Mouse (Mus musculus): ENCODE results near the gene Rtel1. TPM values are rescaled to one million over a fixed set of nuclear protein-coding genes. Genes with fewer than 3 reads are reported as not detected.

Rtel1 gene
- 10 to 100 TPM; 24.8 to 27.7 TPM for total RNA-seq (2021)

GRCm38 (mm10) chr2:181319248-181320102 lies at the start of gene Rtel1:
Gene Rtel1, plus strand, starts transcription at chr2:181319739.
- intact Hi-C loops (cut with DNase I) = no loop called here
- DNase-seq = peak; percentile 87 to 91

DNA sequence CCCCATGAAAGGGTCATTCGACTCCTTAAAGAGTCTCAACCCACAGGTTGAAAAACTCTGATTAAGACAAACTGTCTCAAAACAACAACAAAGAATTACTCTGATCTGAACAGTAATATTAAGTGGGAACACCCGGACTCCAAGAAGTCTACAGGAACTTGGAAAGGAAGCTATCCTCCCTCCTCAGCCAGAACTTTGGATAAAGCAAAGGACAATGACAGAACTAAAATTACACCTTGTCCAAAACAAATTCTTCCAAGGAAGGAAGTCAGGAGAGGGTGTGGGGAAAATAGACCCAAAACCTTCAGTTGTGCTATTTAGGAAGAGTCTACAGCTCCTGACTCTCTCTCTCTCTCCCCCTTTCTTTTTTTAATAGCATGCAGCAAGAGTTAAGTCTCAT lies 47.4 kb upstream of the Rtel1 start:
- intact Hi-C loops (cut with DNase I) = no loop called here
- no peak for DNase-seq

DNA sequence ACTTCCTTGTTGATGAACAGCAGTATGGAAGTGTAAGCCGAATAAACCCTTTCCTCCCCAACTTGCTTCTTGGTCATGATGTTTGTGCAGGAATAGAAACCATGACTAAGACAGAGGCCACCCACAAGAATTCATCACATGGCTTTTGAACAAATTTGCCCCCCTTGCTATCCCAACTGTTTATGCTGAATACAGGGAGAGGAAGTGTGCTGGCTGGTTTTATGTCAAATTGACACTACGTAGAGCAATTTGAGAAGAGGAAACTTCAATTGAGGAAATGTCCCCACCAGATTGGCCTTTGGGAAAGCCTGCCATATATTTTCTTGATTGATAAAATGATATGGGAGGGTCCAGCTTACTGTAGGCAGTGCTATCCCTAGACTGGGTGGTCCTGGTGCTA lies 45.7 kb upstream of the Rtel1 start:
- DNase-seq = no peak
- intact Hi-C loops (cut with DNase I) = no loop called here

DNA sequence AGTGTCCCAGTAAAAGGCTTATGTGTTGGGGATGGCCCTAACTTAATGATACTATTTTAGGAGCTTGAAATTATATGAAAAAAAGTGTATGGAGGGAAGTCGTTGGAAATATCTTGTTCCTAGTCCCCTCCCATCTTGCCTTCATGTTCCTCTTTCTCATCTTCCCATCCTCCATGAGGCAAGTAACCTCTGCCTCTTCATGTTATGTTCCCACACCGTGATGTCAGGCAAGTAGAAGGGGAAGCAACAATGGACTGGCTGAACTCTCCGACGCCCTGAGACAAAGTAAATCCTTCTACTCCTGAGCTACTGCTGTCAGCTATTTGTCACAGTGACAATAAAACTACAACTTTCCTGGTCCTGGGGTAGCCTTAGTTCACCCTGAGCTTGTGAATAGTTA lies 44.9 kb upstream of the Rtel1 start:
- intact Hi-C loops (cut with DNase I) = no loop called here

GRCm38 (mm10) chr2:181276766-181277165 lies 42.8 kb upstream of the Rtel1 start:
- intact Hi-C loops (cut with DNase I) = no loop called here
- DNase-seq = no peak

More for the DNA sequence above, 44.9 kb upstream of the Rtel1 start:
- DNase-seq = no peak

DNA sequence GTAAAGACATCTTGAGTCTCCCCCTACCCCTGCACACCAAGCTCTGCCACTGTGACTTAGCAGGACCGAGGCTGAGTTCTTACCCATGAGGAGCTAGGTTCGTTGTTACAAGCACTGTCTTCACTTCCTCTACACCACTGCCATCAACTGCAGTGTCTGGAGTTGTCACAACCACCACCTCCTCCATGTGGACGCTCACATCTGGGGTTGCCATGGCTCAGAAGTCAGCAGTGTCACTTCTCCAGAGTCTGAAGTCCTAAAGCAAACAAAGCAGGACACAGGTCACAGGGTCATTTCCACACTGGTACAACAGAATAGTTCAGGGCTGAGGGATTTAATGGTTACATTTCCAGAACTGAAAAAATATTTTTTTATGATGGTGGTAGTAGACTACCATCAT lies 41.7 kb upstream of the Rtel1 start:
- no peak for DNase-seq
- intact Hi-C loops (cut with DNase I) = no loop called here

GRCm38 (mm10) chr2:181279968-181280367 lies 39.6 kb upstream of the Rtel1 start:
- no peak for DNase-seq
- intact Hi-C loops (cut with DNase I) = no loop called here

DNA sequence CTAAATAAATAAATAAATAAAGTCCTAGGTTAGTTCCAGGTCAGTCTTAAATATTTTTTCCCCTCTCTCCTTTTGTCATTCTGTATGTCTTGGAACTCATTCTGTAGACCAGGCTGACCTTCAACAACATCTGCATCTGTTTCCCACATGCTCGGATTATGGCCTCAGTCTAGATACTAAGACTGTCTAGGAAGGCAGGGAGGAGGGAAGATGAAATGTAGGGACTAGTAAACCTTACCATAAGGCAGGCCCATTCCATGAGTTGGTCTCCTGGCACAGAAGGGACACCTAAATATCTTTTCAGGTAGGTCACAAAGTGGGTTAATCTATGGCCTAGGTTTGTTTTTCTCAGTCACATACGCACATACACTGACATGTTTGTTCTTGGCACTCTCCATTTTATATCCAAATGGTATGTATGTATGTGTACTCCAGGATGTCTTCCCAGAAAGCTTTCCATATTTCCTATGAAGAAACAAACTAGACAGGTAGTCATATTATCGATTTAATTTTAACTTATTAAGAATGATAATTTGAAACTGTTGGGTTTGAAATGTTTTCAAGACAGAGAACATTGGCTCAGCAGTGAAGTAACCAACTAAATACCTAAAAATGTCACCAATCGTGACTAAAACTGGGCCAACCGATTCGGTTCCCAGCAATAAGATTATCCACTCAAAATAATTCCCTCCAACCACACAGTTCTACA lies 32.8 kb upstream of the Rtel1 start:
- DNase-seq = no peak
- intact Hi-C loops (cut with DNase I) = loop anchor here (1.0 kb wide), 1 partner anchor 99 kb away; the partner anchor contains the start of gene Ppdpf

- DNase-seq = peak; percentile 86 to 88
- intact Hi-C loops (cut with DNase I) = loop anchor here (1.0 kb wide), 1 partner anchor 100 kb away; the partner anchor contains the start of gene Ppdpf
Measured at GRCm38 (mm10) chr2:181287338-181287957, 32.1 kb upstream of the Rtel1 start.

- DNase-seq = peak; percentile 95
- intact Hi-C loops (cut with DNase I) = loop anchor here (1.0 kb wide), 1 partner anchor 101 kb away; the partner anchor contains the start of gene Ppdpf
Measured at GRCm38 (mm10) chr2:181287958-181288350, 31.6 kb upstream of the Rtel1 start, which contains the start of gene Gmeb2. Gene Gmeb2, minus strand, starts transcription at chr2:181288035.

DNA sequence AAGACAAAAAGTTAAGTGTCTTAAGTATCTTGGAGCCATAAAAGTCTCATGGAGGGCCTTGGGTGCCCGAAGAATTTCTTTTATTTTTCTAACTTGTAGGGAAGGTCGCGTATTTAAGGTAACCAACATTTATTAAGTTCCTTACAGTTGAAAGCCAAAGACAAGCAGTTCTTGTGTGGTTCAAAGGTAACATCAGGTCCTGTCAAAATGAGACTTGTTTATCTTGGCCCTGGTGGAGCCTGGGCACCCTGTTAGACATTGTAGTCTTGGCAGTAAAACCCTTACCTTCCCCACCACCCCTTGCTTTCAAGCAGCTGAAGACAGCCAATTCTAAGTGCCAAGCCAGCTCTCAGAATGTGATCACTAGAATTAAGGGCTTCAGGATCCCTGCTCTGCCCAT lies 30.8 kb upstream of the Rtel1 start:
- no peak for DNase-seq
- intact Hi-C loops (cut with DNase I) = no loop called here

GRCm38 (mm10) chr2:181290937-181291336 lies 28.6 kb upstream of the Rtel1 start:
- intact Hi-C loops (cut with DNase I) = no loop called here
- no peak for DNase-seq

- peak; percentile 33 to 45 for DNase-seq
- intact Hi-C loops (cut with DNase I) = no loop called here
Measured at GRCm38 (mm10) chr2:181302041-181302440, 17.5 kb upstream of the Rtel1 start.

GRCm38 (mm10) chr2:181304944-181305343 lies 14.6 kb upstream of the Rtel1 start:
- DNase-seq = no peak
- intact Hi-C loops (cut with DNase I) = no loop called here

DNA sequence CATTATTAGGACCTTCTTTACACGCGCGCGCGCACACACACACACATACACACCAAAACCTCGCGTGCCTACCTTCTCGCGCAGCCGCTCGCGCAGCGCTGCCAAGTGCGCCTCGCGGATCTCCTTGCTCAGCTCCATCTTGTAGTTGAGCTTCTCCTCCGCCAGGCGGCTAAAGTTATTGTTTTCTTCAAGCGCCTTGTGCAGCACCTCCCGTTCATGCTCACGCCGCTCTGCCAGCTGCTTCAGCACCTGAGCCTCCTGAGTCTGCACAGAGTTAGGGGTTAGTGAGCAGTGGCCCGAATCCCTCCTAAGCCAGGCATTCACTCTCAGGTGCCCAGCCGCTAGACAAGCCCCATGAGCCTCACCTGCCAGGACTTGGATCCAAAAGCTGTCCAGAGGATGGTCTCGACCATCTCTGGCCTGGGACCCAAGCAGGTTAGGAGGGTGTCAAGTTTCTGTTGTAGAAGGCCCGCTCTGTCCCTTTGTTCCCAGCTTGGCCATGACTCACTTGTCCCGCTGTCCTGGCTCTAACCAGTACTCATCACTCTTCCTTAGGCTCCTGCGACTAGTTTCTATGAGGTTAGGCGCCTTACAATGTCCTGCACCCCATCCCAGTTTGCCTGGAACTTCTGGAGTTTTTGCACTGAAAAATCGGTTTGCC lies 12.3 kb upstream of the Rtel1 start:
- DNase-seq = peak; percentile 48 to 57
- intact Hi-C loops (cut with DNase I) = loop anchor here (1.0 kb wide), 1 partner anchor 123 kb away; no protein-coding TSS in a partner anchor

- no peak for DNase-seq
- intact Hi-C loops (cut with DNase I) = no loop called here
Measured at GRCm38 (mm10) chr2:181312435-181312834, 7.1 kb upstream of the Rtel1 start.

DNA sequence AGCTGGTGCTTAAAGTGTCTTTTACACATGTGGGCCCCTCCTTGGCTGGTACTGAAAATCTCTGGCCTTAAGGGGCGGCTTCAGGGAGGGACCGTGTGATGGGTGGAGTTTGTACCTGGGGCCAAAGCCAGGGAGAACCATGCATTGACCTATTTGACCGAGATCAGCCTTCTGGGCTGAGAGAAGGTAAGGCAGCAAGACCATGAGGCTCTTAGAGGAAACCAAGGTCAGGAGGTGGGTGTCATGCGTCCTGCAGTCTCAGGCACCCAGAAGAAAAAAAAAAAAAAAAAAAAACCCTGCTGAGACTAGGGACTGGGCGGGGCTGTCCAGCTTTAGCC lies 6.6 kb upstream of the Rtel1 start:
- no peak for DNase-seq
- intact Hi-C loops (cut with DNase I) = no loop called here

DNA sequence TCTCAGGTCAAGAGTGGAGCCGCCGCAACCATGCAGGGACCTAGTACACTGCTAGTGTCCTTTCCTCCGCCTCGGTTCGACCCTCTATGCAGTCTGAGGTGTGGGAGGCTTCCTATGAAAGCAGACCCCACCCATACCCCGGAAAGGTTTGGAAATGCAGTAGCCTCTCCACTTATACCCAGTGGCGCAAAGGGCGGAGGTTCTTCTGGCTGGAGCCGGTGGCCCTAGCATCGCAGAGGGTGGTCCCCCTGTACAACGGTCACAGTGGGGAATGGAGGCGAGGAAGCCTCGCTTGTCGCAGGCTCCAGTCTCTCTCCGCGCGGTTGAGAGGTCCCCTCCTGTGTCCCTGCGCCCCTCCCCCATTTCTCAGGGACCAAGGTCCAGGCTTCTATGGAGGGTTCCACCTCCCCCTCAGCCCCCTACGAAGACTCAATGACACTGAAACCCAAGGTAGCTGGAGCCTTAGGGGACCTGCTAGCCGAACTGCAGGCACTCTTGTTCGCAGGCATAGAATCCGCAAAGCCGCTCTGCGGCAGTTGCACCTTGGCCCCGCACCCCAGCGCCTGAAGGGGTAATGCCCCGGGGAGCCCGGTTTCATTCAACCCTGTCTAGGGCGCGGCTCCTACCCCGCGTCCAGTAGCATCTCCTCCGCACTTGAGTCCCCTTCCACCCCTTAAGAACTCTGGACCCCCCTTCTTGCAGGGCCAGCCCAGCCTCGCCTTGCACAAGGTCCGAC lies 6.0 kb upstream of the Rtel1 start:
- intact Hi-C loops (cut with DNase I) = no loop called here
- no peak for DNase-seq

GRCm38 (mm10) chr2:181314080-181314810 lies 5.3 kb upstream of the Rtel1 start, which contains the start of gene Stmn3:
Gene Stmn3, minus strand, starts transcription at chr2:181314500.
- intact Hi-C loops (cut with DNase I) = no loop called here
- DNase-seq = peak; percentile 76 to 82
